Mouse (Mus musculus) midbrain, embryonic 14.5 days (tissue): ENCODE results near the gene Gabrb1. TPM values are rescaled to one million over a fixed set of nuclear protein-coding genes. Genes with fewer than 3 reads are reported as not detected.

Experiments used
- ATAC-seq: fragments of 200-750 bp; cut with Nextera tagmentation; 2 replicates; pipeline ENCODE4 v1.8.0; 2017; ENCODE audit warnings: moderate number of reproducible peaks, moderate library complexity; ENCODE audit not compliant: low FRiP score, low TSS enrichment
- DNase-seq: peaks from one replicate; pipeline ENCODE4 v3.0.0-alpha.2; 2015
- H3K27ac ChIP-seq: fragments of 300-500 bp; sonication (generic); replicated peaks from 2 replicates; pipeline ENCODE4 v1.5.1; 2014; ENCODE audit warnings: mild to moderate bottlenecking, low read depth, low read length, moderate library complexity
- H3K27me3 ChIP-seq: fragments of 300-500 bp; sonication (generic); 2 replicates; pipeline ENCODE4 v1.6.1; 2014; ENCODE audit warnings: low read length, control low read depth, mixed read lengths; ENCODE audit not compliant: control insufficient read depth, insufficient read depth
- H3K36me3 ChIP-seq: fragments of 300-500 bp; sonication (generic); 2 replicates; pipeline ENCODE4 v1.6.1; 2014; ENCODE audit warnings: low read length, control low read depth; ENCODE audit not compliant: control insufficient read depth, insufficient read depth
- H3K4me1 ChIP-seq: fragments of 300-500 bp; sonication (generic); 2 replicates; pipeline ENCODE4 v1.6.1; 2014; ENCODE audit warnings: mild to moderate bottlenecking, antibody characterized with exemption, low read length, control low read depth; ENCODE audit not compliant: control insufficient read depth, insufficient read depth
- H3K4me2 ChIP-seq: fragments of 300-500 bp; sonication (generic); 2 replicates; pipeline ENCODE4 v1.6.1; 2014; ENCODE audit warnings: mild to moderate bottlenecking, low read length, moderate library complexity
- H3K4me3 ChIP-seq: fragments of 300-500 bp; sonication (generic); replicated peaks from 2 replicates; pipeline ENCODE4 v1.5.1; 2014; ENCODE audit warnings: low read depth, low read length
- H3K9ac ChIP-seq: fragments of 300-500 bp; sonication (generic); replicated peaks from 2 replicates; pipeline ENCODE4 v1.6.1; 2014; ENCODE audit warnings: mild to moderate bottlenecking, low read length, moderate library complexity
- H3K9me3 ChIP-seq: fragments of 300-500 bp; sonication (generic); 2 replicates; pipeline ENCODE4 v1.6.1; 2016; ENCODE audit warnings: low read length, control low read depth, mixed read lengths; ENCODE audit not compliant: control insufficient read depth
- WGBS: fragments of 180-500 bp; shearing (Covaris S2); extraction: QIAGEN DNeasy Blood & Tissue Kit; methylation state at CpG from one replicate; pipeline ENCODE4 v1.1.7; 2014; 5-methylcytosine and 5-hydroxymethylcytosine counted together
- polyA plus RNA-seq: library from polyadenylated mRNA; unstranded; fragments of >200 nt; fragmentation: Nextera tagmentation; extraction: Ambion mirVana; gene quantifications from 2 replicates; pipeline ENCODE4 v1.2.1, GENCODE M21; 2014

Gabrb1 gene
- polyA plus RNA-seq, 1 experiment from 2014 or later = 18.8 TPM

GRCm38 (mm10) chr5:71914028-71914427, 256.1 kb downstream of the Gabrb1 start:
- no peak for DNase-seq
- no peaks in the 10 kb centered on the region for H3K9me3 ChIP-seq
- H3K9ac ChIP-seq = no peak overlapping the region
- no peaks in the 10 kb centered on the region for H3K27me3 ChIP-seq
- WGBS = 90% methylated on average over 1 of the region's 1 CpGs
- no peaks in the 10 kb centered on the region for H3K4me1 ChIP-seq
- H3K4me2 ChIP-seq = no peak overlapping the region
- H3K27ac ChIP-seq = no peak overlapping the region
- ATAC-seq = no peak
- no peaks in the 10 kb centered on the region for H3K36me3 ChIP-seq
- H3K4me3 ChIP-seq = no peak overlapping the region

GRCm38 (mm10) chr5:71915711-71916110, 257.8 kb downstream of the Gabrb1 start:
- no peak overlapping the region for H3K27ac ChIP-seq
- H3K4me3 ChIP-seq = no peak overlapping the region
- no peaks in the 10 kb centered on the region for H3K9me3 ChIP-seq
- H3K36me3 ChIP-seq = no peaks in the 10 kb centered on the region
- no peak overlapping the region for H3K4me2 ChIP-seq
- DNase-seq (no peak), ATAC-seq (no peak)
- no peaks in the 10 kb centered on the region for H3K27me3 ChIP-seq
- no peaks in the 10 kb centered on the region for H3K4me1 ChIP-seq
- H3K9ac ChIP-seq = no peak overlapping the region
- WGBS = 88% methylated on average over 4 of the region's 4 CpGs

- WGBS = 78% methylated on average over 4 of the region's 4 CpGs
Observed at GRCm38 (mm10) chr5:71917206-71917605, 259.3 kb downstream of the Gabrb1 start.

GRCm38 (mm10) chr5:71923636-71924035, 265.7 kb downstream of the Gabrb1 start:
- no peak for ATAC-seq
- Histone ChIP-seq H3K4me1 (no peaks in the 10 kb centered on the region), H3K27me3 (no peaks in the 10 kb centered on the region), H3K27ac (no peak overlapping the region), H3K4me3 (no peak overlapping the region), H3K36me3 (no peaks in the 10 kb centered on the region), H3K9me3 (no peaks in the 10 kb centered on the region), H3K9ac (no peak overlapping the region), H3K4me2 (no peak overlapping the region)
- no peak for DNase-seq
- 75% methylated on average over 4 of the region's 4 CpGs for WGBS

More at GRCm38 (mm10) chr5:71917206-71917605, 259.3 kb downstream of the Gabrb1 start:
- no peak for DNase-seq
- no peak overlapping the region for H3K9ac ChIP-seq
- ATAC-seq = no peak
- no peak overlapping the region for H3K4me2 ChIP-seq
- H3K4me3 ChIP-seq = no peak overlapping the region
- H3K27me3 ChIP-seq = no peaks in the 10 kb centered on the region
- H3K36me3 ChIP-seq = no peaks in the 10 kb centered on the region
- no peak overlapping the region for H3K27ac ChIP-seq
- H3K4me1 ChIP-seq = no peaks in the 10 kb centered on the region
- no peaks in the 10 kb centered on the region for H3K9me3 ChIP-seq

GRCm38 (mm10) chr5:71926336-71926735, 268.4 kb downstream of the Gabrb1 start:
- no peaks in the 10 kb centered on the region for H3K4me1 ChIP-seq
- H3K27me3 ChIP-seq = no peaks in the 10 kb centered on the region
- H3K4me3 ChIP-seq = no peak overlapping the region
- WGBS = 80% methylated on average over 5 of the region's 5 CpGs
- H3K4me2 ChIP-seq = no peak overlapping the region
- H3K36me3 ChIP-seq = no peaks in the 10 kb centered on the region
- ATAC-seq = no peak
- H3K9ac ChIP-seq = no peak overlapping the region
- H3K9me3 ChIP-seq = no peaks in the 10 kb centered on the region
- no peak overlapping the region for H3K27ac ChIP-seq
- DNase-seq = no peak

GRCm38 (mm10) chr5:71930036-71930435, 272.1 kb downstream of the Gabrb1 start:
- H3K36me3 ChIP-seq = no peaks in the 10 kb centered on the region
- H3K4me2 ChIP-seq = no peak overlapping the region
- ATAC-seq = no peak
- no peak overlapping the region for H3K4me3 ChIP-seq
- peak; percentile 16 for DNase-seq
- H3K4me1 ChIP-seq = no peaks in the 10 kb centered on the region
- no peaks in the 10 kb centered on the region for H3K27me3 ChIP-seq
- no peak overlapping the region for H3K27ac ChIP-seq
- H3K9ac ChIP-seq = no peak overlapping the region
- no peaks in the 10 kb centered on the region for H3K9me3 ChIP-seq
- 53% methylated on average over 2 of the region's 2 CpGs for WGBS

GRCm38 (mm10) chr5:71951398-71951797, 293.5 kb downstream of the Gabrb1 start:
- WGBS = 90% methylated on average over 1 of the region's 1 CpGs

GRCm38 (mm10) chr5:71955070-71955685, 297.3 kb downstream of the Gabrb1 start:
- Histone ChIP-seq H3K9me3 (no peaks in the 10 kb centered on the region), H3K4me1 (peaks cover 11% of the 10 kb centered on the region; the same call in 1 of the 2 replicates), H3K27ac (no peak overlapping the region; the same call in 1 of the 2 replicates), H3K4me3 (no peak overlapping the region), H3K27me3 (no peaks in the 10 kb centered on the region), H3K4me2 (no peak overlapping the region), H3K36me3 (no peaks in the 10 kb centered on the region), H3K9ac (no peak overlapping the region)
- WGBS = 10% methylated on average over 5 of the region's 5 CpGs
- peak; percentile 91 for ATAC-seq
- DNase-seq = peak; percentile 66

More at GRCm38 (mm10) chr5:71951398-71951797, 293.5 kb downstream of the Gabrb1 start:
- Histone ChIP-seq H3K36me3 (no peaks in the 10 kb centered on the region), H3K9ac (no peak overlapping the region), H3K4me3 (no peak overlapping the region), H3K4me2 (no peak overlapping the region), H3K9me3 (no peaks in the 10 kb centered on the region), H3K4me1 (peaks cover 11% of the 10 kb centered on the region; the same call in 1 of the 2 replicates), H3K27ac (no peak overlapping the region), H3K27me3 (no peaks in the 10 kb centered on the region)
- DNase-seq (peak; percentile 21), ATAC-seq (no peak)

- Histone ChIP-seq H3K4me3 (no peak overlapping the region), H3K9ac (no peak overlapping the region), H3K27ac (no peak overlapping the region), H3K4me2 (no peak overlapping the region), H3K9me3 (no peaks in the 10 kb centered on the region), H3K36me3 (no peaks in the 10 kb centered on the region), H3K27me3 (no peaks in the 10 kb centered on the region), H3K4me1 (peaks cover 8% of the 10 kb centered on the region)
- ATAC-seq (no peak), DNase-seq (no peak)
- 86% methylated on average over 4 of the region's 4 CpGs for WGBS
Observed at GRCm38 (mm10) chr5:71964876-71965432, 307.0 kb downstream of the Gabrb1 start.
